Comparison of ENCODE assay signal across 17 mouse cellular contexts in the genomic region with DNA sequence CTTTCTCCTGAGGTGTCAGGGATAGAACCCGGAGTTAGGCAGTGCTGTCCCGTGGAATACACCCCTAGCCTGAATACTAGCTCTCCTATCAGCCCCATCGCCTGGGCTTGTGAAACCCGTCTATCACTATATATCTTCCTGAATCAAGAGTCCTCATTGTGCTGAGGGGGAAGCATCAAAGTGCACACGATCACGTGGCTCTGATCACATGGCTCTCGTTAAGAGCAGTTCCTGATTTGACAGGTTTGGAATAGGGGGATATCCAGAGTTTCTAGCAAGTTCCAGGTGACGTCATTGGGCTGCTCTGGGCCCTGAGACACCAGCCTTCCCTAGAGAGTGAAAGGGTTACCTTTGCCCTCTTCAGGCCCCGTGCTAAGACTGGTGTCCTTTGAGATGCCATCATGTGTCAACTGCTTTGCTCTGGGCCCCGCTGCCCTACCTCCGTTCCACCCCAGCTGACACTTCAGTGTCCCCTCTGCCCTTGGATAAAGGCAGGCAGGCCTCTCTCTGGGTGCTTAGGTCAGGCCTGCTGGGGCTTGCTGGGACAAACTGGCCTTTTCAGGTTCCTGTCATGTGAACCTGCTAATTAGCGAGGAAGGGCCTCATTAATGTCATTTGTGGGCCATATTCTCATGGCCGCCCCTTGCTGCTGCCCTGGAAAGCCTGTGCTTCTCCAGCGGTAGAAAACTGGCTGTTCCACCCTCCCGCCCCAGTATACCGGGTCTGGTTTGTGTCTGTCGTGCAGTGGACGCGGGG. TPM values are rescaled to one million over a fixed set of nuclear protein-coding genes. Genes with fewer than 3 reads are reported as not detected.
DNase-seq lines count a peak whose midpoint lies in the region; ATAC-seq lines count a peak whose summit lies in the region.
"Had no signal": no experiment of that assay in that cellular context is flagged by ENCODE, and none has a peak within 500 bp of the region (broad histone marks: within the 10 kb centered on the region; RNA-seq: fewer than 3 reads in every experiment).

No protein-coding gene starts in this region.

- peaks cover 58% of the 10 kb centered on the region for H3K27me3 ChIP-seq in forebrain, embryonic 10.5 days (ENCODE audit: poor library complexity, severe bottlenecking)
- H3K27me3 ChIP-seq in forebrain, embryonic 12.5 days, result peaks cover 47% of the 10 kb centered on the region
- H3K27me3 ChIP-seq in hindbrain, embryonic 13.5 days, result peaks cover 33% of the 10 kb centered on the region
- H3K27me3 ChIP-seq in hindbrain, embryonic 11.5 days (ENCODE audit: control insufficient read depth, insufficient read depth, low read length), result peaks cover 20% of the 10 kb centered on the region

- DNase-seq in forebrain, embryonic 10.5 days (ENCODE audit: extremely low spot score, low spot score), result no peak
- no peak for DNase-seq in hindbrain, embryonic 11.5 days (ENCODE audit: low spot score)
- peak; percentile 63 for DNase-seq in MN1 (ENCODE audit: low spot score)
- no peak for DNase-seq in thymus, postnatal 10 days (ENCODE audit: low spot score in 2 of 2)
- no peak for DNase-seq in thymus, postnatal 0 days (ENCODE audit: low spot score)
- DNase-seq: adrenal gland, postnatal 14 days; cerebellum, postnatal 25 days; spleen, adult 18-20 months had no signal

- H3K4me1 ChIP-seq in forebrain, embryonic 10.5 days, result peaks cover 46% of the 10 kb centered on the region
- peaks cover 25% of the 10 kb centered on the region for H3K4me1 ChIP-seq in forebrain, embryonic 12.5 days
- peaks cover 15% of the 10 kb centered on the region for H3K4me1 ChIP-seq in hindbrain, embryonic 13.5 days (replicated peaks)
- 0 out of 2 replicates have a peak, but pooled peaks cover under 1% of the 10 kb centered on the region for H3K4me1 ChIP-seq in hindbrain, embryonic 11.5 days (replicated peaks; ENCODE audit: control insufficient read depth, insufficient read depth, low read length)

- H3K4me3 ChIP-seq in forebrain, embryonic 10.5 days, result no peak overlapping the region
- no peak overlapping the region for H3K4me3 ChIP-seq in forebrain, embryonic 12.5 days (replicated peaks)
- no peak overlapping the region for H3K4me3 ChIP-seq in hindbrain, embryonic 13.5 days
- H3K4me3 ChIP-seq in hindbrain, embryonic 11.5 days (ENCODE audit: low read depth, low read length), result no peak overlapping the region
- H3K4me3 ChIP-seq: left cerebral cortex, adult 2 months; limb, embryonic 13.5 days; midbrain, embryonic 12.5 days had no signal

- H3K27ac ChIP-seq in forebrain, embryonic 10.5 days, result peak overlapping the region; percentile 40; the same call in 1 of the 2 replicates
- no peak overlapping the region for H3K27ac ChIP-seq in forebrain, embryonic 12.5 days
- H3K27ac ChIP-seq in hindbrain, embryonic 13.5 days, result no peak overlapping the region
- no peak overlapping the region for H3K27ac ChIP-seq in hindbrain, embryonic 11.5 days (ENCODE audit: low read depth, low read length)
- H3K27ac ChIP-seq: left cerebral cortex, adult 2 months; limb, embryonic 13.5 days had no signal

- no peak overlapping the region for H3K9ac ChIP-seq in forebrain, embryonic 12.5 days
- no peak overlapping the region for H3K9ac ChIP-seq in hindbrain, embryonic 13.5 days
- no peak overlapping the region for H3K9ac ChIP-seq in hindbrain, embryonic 11.5 days (ENCODE audit: low read depth, low read length)
- H3K9ac ChIP-seq: limb, embryonic 13.5 days; midbrain, embryonic 12.5 days had no signal

- no peaks in the 10 kb centered on the region for H3K36me3 ChIP-seq in forebrain, embryonic 10.5 days (replicated peaks)
- H3K36me3 ChIP-seq in forebrain, embryonic 12.5 days (replicated peaks), result no peaks in the 10 kb centered on the region
- no peaks in the 10 kb centered on the region for H3K36me3 ChIP-seq in hindbrain, embryonic 13.5 days
- no peaks in the 10 kb centered on the region for H3K36me3 ChIP-seq in hindbrain, embryonic 11.5 days (ENCODE audit: control insufficient read depth, insufficient read depth, low read length)
- H3K36me3 ChIP-seq: limb, embryonic 13.5 days; midbrain, embryonic 12.5 days had no signal

- H3K9me3 ChIP-seq in forebrain, embryonic 10.5 days, result no peaks in the 10 kb centered on the region
- no peaks in the 10 kb centered on the region for H3K9me3 ChIP-seq in forebrain, embryonic 12.5 days
- no peaks in the 10 kb centered on the region for H3K9me3 ChIP-seq in hindbrain, embryonic 13.5 days
- H3K9me3 ChIP-seq in hindbrain, embryonic 11.5 days (ENCODE audit: control insufficient read depth, low read length), result no peaks in the 10 kb centered on the region
- H3K9me3 ChIP-seq: limb, embryonic 13.5 days; midbrain, embryonic 12.5 days had no signal

- 64% methylated on average over 19 of the region's 19 CpGs for WGBS in forebrain, embryonic 10.5 days
- 59% methylated on average over 19 of the region's 19 CpGs for WGBS in forebrain, embryonic 12.5 days
- 72% methylated on average over 19 of the region's 19 CpGs for WGBS in hindbrain, embryonic 13.5 days
- 70% methylated on average over 19 of the region's 19 CpGs for WGBS in hindbrain, embryonic 11.5 days

- H3K4me2 ChIP-seq in forebrain, embryonic 12.5 days, result no peak overlapping the region
- H3K4me2 ChIP-seq in hindbrain, embryonic 13.5 days, result no peak overlapping the region
- no peak overlapping the region for H3K4me2 ChIP-seq in hindbrain, embryonic 11.5 days (replicated peaks; ENCODE audit: low read depth, low read length)
- H3K4me2 ChIP-seq: limb, embryonic 13.5 days; midbrain, embryonic 12.5 days had no signal

- ATAC-seq in forebrain, embryonic 12.5 days (ENCODE audit: low FRiP score), result no peak
- 0 out of 2 replicates have a peak, but pooled peaks have one; percentile 4 for ATAC-seq in hindbrain, embryonic 13.5 days (ENCODE audit: low FRiP score)
- ATAC-seq in hindbrain, embryonic 11.5 days (ENCODE audit: low FRiP score), result no peak
- peak; percentile 20; the same call in 1 of the 2 replicates for ATAC-seq in megakaryocyte, adult 5-6 weeks (ENCODE audit: poor library complexity, severe bottlenecking)

RNA-seq across cellular contexts. Expression of a gene that starts 4.3 kb away (rescaled TPM):
- 0.27 TPM in 1 of 2 replicates, not detected in the other for polyA plus RNA-seq in forebrain, embryonic 10.5 days (2016; fragmentation: Nextera tagmentation; extraction: Ambion mirVana)
- polyA plus RNA-seq in forebrain, embryonic 12.5 days (2016; fragmentation: Nextera tagmentation; extraction: Ambion mirVana), result 0.19 and 0.31 TPM in 2 replicates
- polyA plus RNA-seq in hindbrain, embryonic 13.5 days (2015; fragmentation: Nextera tagmentation; extraction: Ambion mirVana), result 0.34 and 0.79 TPM in 2 replicates
- 0.42 and 0.68 TPM in 2 replicates for polyA plus RNA-seq in hindbrain, embryonic 11.5 days (2014; fragmentation: Nextera tagmentation; extraction: Ambion mirVana)
- total RNA-seq in megakaryocyte, adult 5-6 weeks (2015), result not detected in 2 replicates
- total RNA-seq in megakaryocyte, adult 5-6 weeks (2017), result not detected in 2 replicates
- polyA plus RNA-seq in thymus, postnatal 0 days (2015; fragmentation: Nextera tagmentation; extraction: Ambion mirVana), result 0.99 and 1.4 TPM in 2 replicates
- total RNA-seq: gastrocnemius, postnatal 4 days; left cerebral cortex, adult 2 months had no signal
- polyA plus RNA-seq: lung, embryonic 16.5 days had no signal

RNA-seq across cellular contexts. Expression of a gene that starts 5.1 kb away (rescaled TPM):
- 0.22 and 0.37 TPM in 2 replicates for polyA plus RNA-seq in forebrain, embryonic 10.5 days (2016; fragmentation: Nextera tagmentation; extraction: Ambion mirVana)
- 0.13 and 0.19 TPM in 2 replicates for polyA plus RNA-seq in forebrain, embryonic 12.5 days (2016; fragmentation: Nextera tagmentation; extraction: Ambion mirVana)
- polyA plus RNA-seq in hindbrain, embryonic 13.5 days (2015; fragmentation: Nextera tagmentation; extraction: Ambion mirVana), result 0.22 and 0.34 TPM in 2 replicates
- polyA plus RNA-seq in hindbrain, embryonic 11.5 days (2014; fragmentation: Nextera tagmentation; extraction: Ambion mirVana), result 0.40 and 0.49 TPM in 2 replicates
- total RNA-seq in megakaryocyte, adult 5-6 weeks (2015), result 0.25 and 0.38 TPM in 2 replicates
- 0.16 TPM in 1 of 2 replicates, not detected in the other for total RNA-seq in megakaryocyte, adult 5-6 weeks (2017)
- 0.46 and 0.53 TPM in 2 replicates for polyA plus RNA-seq in thymus, postnatal 0 days (2015; fragmentation: Nextera tagmentation; extraction: Ambion mirVana)

RNA-seq across cellular contexts. Expression of a gene that starts 41.1 kb away (rescaled TPM):
- polyA plus RNA-seq in forebrain, embryonic 10.5 days (2016; fragmentation: Nextera tagmentation; extraction: Ambion mirVana), result 0.99 and 1.7 TPM in 2 replicates
- polyA plus RNA-seq in forebrain, embryonic 12.5 days (2016; fragmentation: Nextera tagmentation; extraction: Ambion mirVana), result 0.23 and 0.60 TPM in 2 replicates
- polyA plus RNA-seq in hindbrain, embryonic 13.5 days (2015; fragmentation: Nextera tagmentation; extraction: Ambion mirVana), result 0.61 and 0.65 TPM in 2 replicates
- 1.2 and 1.3 TPM in 2 replicates for polyA plus RNA-seq in hindbrain, embryonic 11.5 days (2014; fragmentation: Nextera tagmentation; extraction: Ambion mirVana)
- 6.3 and 7.0 TPM in 2 replicates for total RNA-seq in megakaryocyte, adult 5-6 weeks (2015)
- total RNA-seq in megakaryocyte, adult 5-6 weeks (2017), result 1.3 and 1.4 TPM in 2 replicates
- 0.84 and 1.3 TPM in 2 replicates for polyA plus RNA-seq in thymus, postnatal 0 days (2015; fragmentation: Nextera tagmentation; extraction: Ambion mirVana)
- total RNA-seq: left cerebral cortex, adult 2 months had no signal
- polyA plus RNA-seq: forebrain, embryonic 16.5 days had no signal

RNA-seq across cellular contexts. Expression of a gene that starts 56.3 kb away (rescaled TPM):
- 1.3 and 1.5 TPM in 2 replicates for polyA plus RNA-seq in forebrain, embryonic 10.5 days (2016; fragmentation: Nextera tagmentation; extraction: Ambion mirVana)
- polyA plus RNA-seq in forebrain, embryonic 12.5 days (2016; fragmentation: Nextera tagmentation; extraction: Ambion mirVana), result 0.46 and 0.68 TPM in 2 replicates
- 0.83 and 0.84 TPM in 2 replicates for polyA plus RNA-seq in hindbrain, embryonic 13.5 days (2015; fragmentation: Nextera tagmentation; extraction: Ambion mirVana)
- polyA plus RNA-seq in hindbrain, embryonic 11.5 days (2014; fragmentation: Nextera tagmentation; extraction: Ambion mirVana), result 0.31 and 0.35 TPM in 2 replicates
- 1.0 and 1.5 TPM in 2 replicates for total RNA-seq in megakaryocyte, adult 5-6 weeks (2015)
- total RNA-seq in megakaryocyte, adult 5-6 weeks (2017), result 0.15 and 0.61 TPM in 2 replicates
- polyA plus RNA-seq in thymus, postnatal 0 days (2015; fragmentation: Nextera tagmentation; extraction: Ambion mirVana), result 0.40 and 0.57 TPM in 2 replicates

Comparison
In these comparisons a context has a peak if more than half of its experiments do, and no peak if none do; other contexts are left out.
1. ATAC-seq: peak in hindbrain, embryonic 13.5 days (single experiment) and megakaryocyte, adult 5-6 weeks (single experiment); none in forebrain, embryonic 12.5 days (single experiment) and hindbrain, embryonic 11.5 days (single experiment).